Mouse (Mus musculus) forebrain, embryonic 16.5 days (tissue): ENCODE data around the gene Cstf1. TPM values are rescaled to one million over a fixed set of nuclear protein-coding genes. Genes with fewer than 3 reads are reported as not detected.

Experiments
- ATAC-seq: fragments of 200-750 bp; cut with Nextera tagmentation; 2 replicates; pipeline ENCODE4 v1.8.0; 2017; ENCODE audit warnings: mild to moderate bottlenecking, moderate library complexity
- H3K27ac ChIP-seq: fragments of 300-500 bp; sonication (generic); 2 replicates; pipeline ENCODE4 v1.5.1; 2014; ENCODE audit warnings: low read length, control low read depth
- H3K27me3 ChIP-seq: fragments of 300-500 bp; sonication (generic); replicated peaks from 2 replicates; pipeline ENCODE4 v1.6.1; 2014; ENCODE audit warnings: low read length; ENCODE audit not compliant: control insufficient read depth, insufficient read depth
- H3K36me3 ChIP-seq: fragments of 300-500 bp; sonication (generic); 2 replicates; pipeline ENCODE4 v1.6.1; 2014; ENCODE audit not compliant: control insufficient read depth, insufficient read depth
- H3K4me1 ChIP-seq: fragments of 300-500 bp; sonication (generic); replicated peaks from 2 replicates; pipeline ENCODE4 v1.6.1; 2014; ENCODE audit warnings: low read length; ENCODE audit not compliant: control insufficient read depth, insufficient read depth
- H3K4me2 ChIP-seq: fragments of 300-500 bp; sonication (generic); 2 replicates; pipeline ENCODE4 v1.6.1; 2014; ENCODE audit warnings: mild to moderate bottlenecking, low read length, control low read depth
- H3K4me3 ChIP-seq: fragments of 300-500 bp; sonication (generic); replicated peaks from 2 replicates; pipeline ENCODE4 v1.5.1; 2014; ENCODE audit warnings: mild to moderate bottlenecking, low read length, control low read depth
- H3K9ac ChIP-seq: fragments of 300-500 bp; sonication (generic); replicated peaks from 2 replicates; pipeline ENCODE4 v1.6.1; 2014; ENCODE audit warnings: low read depth, low read length, control low read depth
- H3K9me3 ChIP-seq: fragments of 300-500 bp; sonication (generic); 2 replicates; pipeline ENCODE4 v1.6.1; 2016; ENCODE audit warnings: low read length; ENCODE audit not compliant: control insufficient read depth
- WGBS: fragments of 180-500 bp; shearing (Covaris S2); extraction: QIAGEN DNeasy Blood & Tissue Kit; methylation state at CpG from one replicate; pipeline ENCODE4 v1.1.7; 2014; 5-methylcytosine and 5-hydroxymethylcytosine counted together
- polyA plus RNA-seq: library from polyadenylated mRNA; unstranded; fragments of >200 nt; fragmentation: Nextera tagmentation; extraction: Ambion mirVana; gene quantifications from 2 replicates; pipeline ENCODE4 v1.2.1, GENCODE M21; 2015

The Cstf1 gene
- polyA plus RNA-seq, 1 experiment from 2014 or later: 27.5 TPM

DNA sequence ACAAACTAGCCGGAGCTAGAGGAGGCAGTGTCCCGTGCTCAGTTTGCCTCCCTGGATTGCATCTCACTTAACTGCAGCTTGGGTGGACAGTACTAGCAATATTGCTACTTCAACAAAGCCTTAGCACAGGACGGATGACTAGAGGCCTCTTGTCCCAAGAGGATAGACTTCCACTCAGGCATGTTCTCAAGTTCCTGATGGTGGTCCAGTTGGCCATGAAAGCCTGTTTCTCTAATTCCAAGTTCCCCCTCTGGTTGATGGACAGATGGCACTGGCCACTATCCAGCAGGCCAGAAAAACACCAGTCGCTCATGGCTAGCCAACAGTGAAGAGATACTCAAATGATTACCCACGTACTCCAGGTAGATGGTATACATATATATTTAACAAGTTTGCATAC is 14.6 kb upstream of the Cstf1 start:
- H3K4me3 ChIP-seq: no peak overlapping the region
- WGBS: 49% methylated on average over 5 of the region's 5 CpGs
- H3K9ac ChIP-seq: no peak overlapping the region
- no peak overlapping the region for H3K4me2 ChIP-seq
- no peaks in the 10 kb centered on the region for H3K27me3 ChIP-seq
- H3K9me3 ChIP-seq: no peaks in the 10 kb centered on the region
- 0 out of 2 replicates have a peak, but pooled peaks have one; percentile 11 for ATAC-seq
- H3K36me3 ChIP-seq: 0 out of 2 replicates have a peak, but pooled peaks cover 4% of the 10 kb centered on the region
- peak overlapping the region; percentile 73 for H3K27ac ChIP-seq
- H3K4me1 ChIP-seq: peaks cover 38% of the 10 kb centered on the region

DNA sequence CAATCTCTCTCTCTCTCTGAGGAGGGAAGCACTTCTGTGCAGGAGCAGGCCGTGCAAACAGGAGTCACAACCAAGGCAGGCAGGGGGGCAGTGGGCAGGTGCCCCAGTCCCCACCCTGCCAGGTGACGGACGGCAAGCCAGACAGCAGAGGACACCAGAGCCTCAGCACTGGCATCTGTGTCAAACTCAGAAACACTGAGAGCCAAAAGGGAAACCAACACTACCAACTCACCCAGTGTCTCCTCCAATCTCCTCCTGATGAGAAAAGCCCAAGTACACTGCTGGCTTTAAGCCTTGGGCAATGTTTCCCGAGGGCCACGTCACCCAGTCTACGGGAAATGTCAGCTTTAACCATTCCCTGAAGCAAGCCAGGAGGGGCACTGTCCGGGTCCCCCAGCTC is 7.3 kb upstream of the Cstf1 start:
- H3K36me3 ChIP-seq: no peaks in the 10 kb centered on the region; the same call in none of the 2 replicates
- no peaks in the 10 kb centered on the region for H3K27me3 ChIP-seq
- no peak overlapping the region for H3K27ac ChIP-seq
- H3K4me3 ChIP-seq: no peak overlapping the region
- no peak overlapping the region for H3K4me2 ChIP-seq
- H3K9ac ChIP-seq: no peak overlapping the region
- H3K9me3 ChIP-seq: no peaks in the 10 kb centered on the region
- H3K4me1 ChIP-seq: peaks cover 3% of the 10 kb centered on the region
- WGBS: 91% methylated on average over 7 of the region's 7 CpGs
- ATAC-seq: no peak

- no peak for ATAC-seq
- peak overlapping the region; percentile 91 for H3K4me2 ChIP-seq
- H3K4me3 ChIP-seq: peak overlapping the region; percentile 99
- H3K27me3 ChIP-seq: no peaks in the 10 kb centered on the region
- WGBS: under 1% methylated on average over 11 of the region's 11 CpGs
- H3K4me1 ChIP-seq: peaks cover 27% of the 10 kb centered on the region
- peaks cover 16% of the 10 kb centered on the region for H3K36me3 ChIP-seq
- H3K27ac ChIP-seq: no peak overlapping the region; the same call in 1 of the 2 replicates
- H3K9ac ChIP-seq: peak overlapping the region; percentile 95
- no peaks in the 10 kb centered on the region for H3K9me3 ChIP-seq
These were observed 777 bp downstream of the Cstf1 start for GRCm38 (mm10) chr2:172371258-172371657.

GRCm38 (mm10) chr2:172376551-172376950 is 6.1 kb downstream of the Cstf1 start:
- H3K4me3 ChIP-seq: no peak overlapping the region
- peaks cover 31% of the 10 kb centered on the region for H3K36me3 ChIP-seq
- H3K9me3 ChIP-seq: no peaks in the 10 kb centered on the region
- H3K27me3 ChIP-seq: no peaks in the 10 kb centered on the region
- peaks cover 6% of the 10 kb centered on the region for H3K4me1 ChIP-seq
- WGBS: 89% methylated on average over 4 of the region's 4 CpGs
- H3K27ac ChIP-seq: no peak overlapping the region
- H3K9ac ChIP-seq: no peak overlapping the region
- no peak overlapping the region for H3K4me2 ChIP-seq
- ATAC-seq: no peak

- Histone ChIP-seq H3K36me3 (peaks cover 31% of the 10 kb centered on the region), H3K27ac (no peak overlapping the region), H3K27me3 (no peaks in the 10 kb centered on the region), H3K4me1 (peaks cover 1% of the 10 kb centered on the region), H3K9me3 (no peaks in the 10 kb centered on the region), H3K9ac (no peak overlapping the region), H3K4me2 (no peak overlapping the region), H3K4me3 (no peak overlapping the region)
- no peak for ATAC-seq
- 67% methylated on average over 5 of the region's 5 CpGs for WGBS
These were observed 6.6 kb downstream of the Cstf1 start for GRCm38 (mm10) chr2:172376999-172377515.

DNA sequence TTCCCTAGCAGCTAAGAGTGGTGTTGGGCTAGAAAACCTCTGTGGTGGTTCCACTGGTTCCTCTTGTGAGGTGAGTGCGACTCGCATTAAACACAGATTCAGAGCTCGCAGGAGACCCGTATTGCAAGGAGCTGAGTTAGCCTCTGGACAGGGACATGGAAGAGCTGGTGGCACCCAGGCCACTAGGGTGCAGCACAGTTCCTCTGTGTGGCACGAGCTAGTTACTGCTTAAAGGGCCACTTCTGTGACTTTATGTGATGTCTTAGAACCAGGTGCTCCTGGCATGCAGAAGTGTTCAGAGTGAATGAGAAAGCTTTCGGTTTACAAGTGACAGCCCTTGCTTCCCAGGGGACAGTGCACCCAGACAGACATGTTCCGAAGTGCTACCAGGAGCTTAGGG is 7.9 kb downstream of the Cstf1 start:
- Histone ChIP-seq H3K4me3 (no peak overlapping the region), H3K4me1 (no peaks in the 10 kb centered on the region), H3K36me3 (peaks cover 31% of the 10 kb centered on the region), H3K4me2 (no peak overlapping the region), H3K9ac (no peak overlapping the region), H3K9me3 (no peaks in the 10 kb centered on the region), H3K27me3 (no peaks in the 10 kb centered on the region), H3K27ac (no peak overlapping the region)
- no peak for ATAC-seq
- WGBS: 73% methylated on average over 7 of the region's 7 CpGs

- H3K4me3 ChIP-seq: no peak overlapping the region
- no peak for ATAC-seq
- 95% methylated on average over 17 of the region's 17 CpGs for WGBS
- H3K27me3 ChIP-seq: no peaks in the 10 kb centered on the region
- peaks cover 22% of the 10 kb centered on the region for H3K36me3 ChIP-seq
- H3K27ac ChIP-seq: no peak overlapping the region
- H3K9me3 ChIP-seq: no peaks in the 10 kb centered on the region
- no peak overlapping the region for H3K9ac ChIP-seq
- H3K4me2 ChIP-seq: no peak overlapping the region
- H3K4me1 ChIP-seq: no peaks in the 10 kb centered on the region
These were observed 10.0 kb downstream of the Cstf1 start for GRCm38 (mm10) chr2:172380513-172380912.

DNA sequence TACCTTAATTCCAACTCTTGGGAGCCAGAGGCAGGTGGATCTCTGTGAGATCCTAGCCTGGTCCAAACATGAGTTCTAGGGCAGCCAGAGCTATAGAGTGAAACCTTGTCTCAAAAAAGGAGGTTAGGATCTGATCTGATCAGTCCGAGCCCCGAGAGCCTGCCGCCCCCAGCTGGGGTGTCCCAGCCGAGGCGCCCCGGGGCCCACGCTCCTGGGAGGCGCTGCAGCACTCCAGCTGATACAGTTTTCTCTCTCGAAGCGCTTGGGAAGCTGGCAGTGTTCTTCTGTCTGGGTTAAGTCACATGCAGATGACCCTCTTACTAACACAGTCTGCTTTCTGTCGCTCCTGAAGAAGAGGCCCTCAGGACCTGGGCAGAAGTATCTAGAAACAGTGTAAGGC is 10.9 kb downstream of the Cstf1 start:
- H3K9me3 ChIP-seq: no peaks in the 10 kb centered on the region
- H3K27me3 ChIP-seq: no peaks in the 10 kb centered on the region
- H3K4me3 ChIP-seq: no peak overlapping the region
- H3K27ac ChIP-seq: no peak overlapping the region
- no peak overlapping the region for H3K4me2 ChIP-seq
- 91% methylated on average over 11 of the region's 11 CpGs for WGBS
- H3K9ac ChIP-seq: no peak overlapping the region
- no peaks in the 10 kb centered on the region for H3K4me1 ChIP-seq
- H3K36me3 ChIP-seq: peaks cover 14% of the 10 kb centered on the region
- no peak for ATAC-seq

DNA sequence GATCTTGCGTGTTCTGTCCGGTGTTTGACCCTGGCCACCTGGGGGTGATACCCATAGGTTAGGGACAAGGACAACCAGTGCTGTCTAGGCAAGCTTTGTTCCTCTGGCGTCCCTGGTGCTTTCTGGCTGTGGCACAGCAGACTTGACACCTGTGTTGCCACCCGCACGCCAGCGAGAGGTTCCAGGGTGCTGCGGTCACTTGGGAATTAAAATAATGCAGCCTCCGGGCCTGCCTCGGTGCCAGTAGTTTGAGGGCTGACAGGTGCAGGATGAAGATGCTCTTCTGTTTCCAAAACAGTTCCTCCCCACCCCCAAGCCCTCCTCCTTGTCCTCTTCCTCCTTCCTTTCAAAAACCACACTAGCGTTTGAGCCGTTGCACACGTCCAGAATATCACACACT is 11.4 kb downstream of the Cstf1 start:
- H3K9ac ChIP-seq: no peak overlapping the region
- no peak overlapping the region for H3K4me3 ChIP-seq
- ATAC-seq: no peak
- H3K4me1 ChIP-seq: no peaks in the 10 kb centered on the region
- H3K27me3 ChIP-seq: no peaks in the 10 kb centered on the region
- WGBS: 90% methylated on average over 12 of the region's 12 CpGs
- H3K27ac ChIP-seq: no peak overlapping the region
- peaks cover 14% of the 10 kb centered on the region for H3K36me3 ChIP-seq
- H3K9me3 ChIP-seq: no peaks in the 10 kb centered on the region
- no peak overlapping the region for H3K4me2 ChIP-seq

DNA sequence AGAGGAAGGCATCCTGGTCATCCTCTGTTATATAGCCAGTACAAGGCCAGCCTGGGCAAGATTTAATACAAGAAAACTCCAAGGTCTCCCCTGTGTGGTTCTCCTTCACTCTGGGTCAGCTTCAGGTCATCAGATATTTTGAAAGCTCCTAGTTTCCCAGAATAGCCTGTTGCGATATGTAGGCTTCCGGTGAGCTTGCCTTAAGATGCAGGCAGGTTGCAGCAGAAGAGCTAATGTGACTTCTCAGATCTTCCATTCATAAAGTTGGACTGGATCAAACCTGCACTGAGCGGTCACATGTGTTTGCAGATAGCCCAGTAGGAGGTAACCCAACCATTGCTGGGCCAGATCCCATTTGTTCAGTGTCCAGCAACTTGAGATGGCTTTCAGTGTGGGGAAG is 14.2 kb downstream of the Cstf1 start:
- WGBS: 90% methylated on average over 3 of the region's 3 CpGs
- H3K36me3 ChIP-seq: peaks cover under 1% of the 10 kb centered on the region
- H3K4me3 ChIP-seq: no peak overlapping the region
- no peak overlapping the region for H3K9ac ChIP-seq
- no peaks in the 10 kb centered on the region for H3K27me3 ChIP-seq
- no peaks in the 10 kb centered on the region for H3K9me3 ChIP-seq
- H3K27ac ChIP-seq: no peak overlapping the region
- no peak for ATAC-seq
- no peak overlapping the region for H3K4me2 ChIP-seq
- H3K4me1 ChIP-seq: no peaks in the 10 kb centered on the region
